Mouse (Mus musculus) thymus, adult 2 months (tissue): ENCODE data around the gene Iqcn.

Experiments
- CTCF ChIP-seq: fragments of 200-500 bp; IDR thresholded peaks from 2 replicates; pipeline ENCODE4 v1.5.1; 2012; ENCODE audit warnings: mild to moderate bottlenecking, control low read depth, low read length, moderate library complexity, borderline replicate concordance; ENCODE audit not compliant: control insufficient read depth, poor library complexity, insufficient read depth; ENCODE audit errors: extremely low read depth
- POLR2A ChIP-seq: fragments of 200-500 bp; IDR thresholded peaks from 2 replicates; pipeline ENCODE4 v1.6.1; 2012; ENCODE audit warnings: mild to moderate bottlenecking, low read length, control low read depth, moderate library complexity; ENCODE audit not compliant: control insufficient read depth, poor library complexity, insufficient read depth; ENCODE audit errors: extremely low read depth

- TF ChIP-seq CTCF (no peak), POLR2A (no peak)
Measured at GRCm38 (mm10) chr8:70682193-70682592, 21.1 kb upstream of the Iqcn start.
